Mouse (Mus musculus) forebrain, embryonic 16.5 days (tissue): ENCODE data around the gene Etl4. TPM values are rescaled to one million over a fixed set of nuclear protein-coding genes. Genes with fewer than 3 reads are reported as not detected.

ENCODE experiments used
- ATAC-seq: fragments of 200-750 bp; cut with Nextera tagmentation; 2 replicates; pipeline ENCODE4 v1.8.0; 2017; ENCODE audit warnings: mild to moderate bottlenecking, moderate library complexity
- H3K27ac ChIP-seq: fragments of 300-500 bp; sonication (generic); 2 replicates; pipeline ENCODE4 v1.5.1; 2014; ENCODE audit warnings: low read length, control low read depth
- H3K27me3 ChIP-seq: fragments of 300-500 bp; sonication (generic); replicated peaks from 2 replicates; pipeline ENCODE4 v1.6.1; 2014; ENCODE audit warnings: low read length; ENCODE audit not compliant: control insufficient read depth, insufficient read depth
- H3K36me3 ChIP-seq: fragments of 300-500 bp; sonication (generic); 2 replicates; pipeline ENCODE4 v1.6.1; 2014; ENCODE audit not compliant: control insufficient read depth, insufficient read depth
- H3K4me1 ChIP-seq: fragments of 300-500 bp; sonication (generic); replicated peaks from 2 replicates; pipeline ENCODE4 v1.6.1; 2014; ENCODE audit warnings: low read length; ENCODE audit not compliant: control insufficient read depth, insufficient read depth
- H3K4me2 ChIP-seq: fragments of 300-500 bp; sonication (generic); 2 replicates; pipeline ENCODE4 v1.6.1; 2014; ENCODE audit warnings: mild to moderate bottlenecking, low read length, control low read depth
- H3K4me3 ChIP-seq: fragments of 300-500 bp; sonication (generic); replicated peaks from 2 replicates; pipeline ENCODE4 v1.5.1; 2014; ENCODE audit warnings: mild to moderate bottlenecking, low read length, control low read depth
- H3K9ac ChIP-seq: fragments of 300-500 bp; sonication (generic); replicated peaks from 2 replicates; pipeline ENCODE4 v1.6.1; 2014; ENCODE audit warnings: low read depth, low read length, control low read depth
- H3K9me3 ChIP-seq: fragments of 300-500 bp; sonication (generic); 2 replicates; pipeline ENCODE4 v1.6.1; 2016; ENCODE audit warnings: low read length; ENCODE audit not compliant: control insufficient read depth
- WGBS: fragments of 180-500 bp; shearing (Covaris S2); extraction: QIAGEN DNeasy Blood & Tissue Kit; methylation state at CpG from one replicate; pipeline ENCODE4 v1.1.7; 2014; 5-methylcytosine and 5-hydroxymethylcytosine counted together
- polyA plus RNA-seq: library from polyadenylated mRNA; unstranded; fragments of >200 nt; fragmentation: Nextera tagmentation; extraction: Ambion mirVana; gene quantifications from 2 replicates; pipeline ENCODE4 v1.2.1, GENCODE M21; 2015

Gene Etl4
- polyA plus RNA-seq, 1 experiment from 2014 or later, result 16.5 TPM

DNA sequence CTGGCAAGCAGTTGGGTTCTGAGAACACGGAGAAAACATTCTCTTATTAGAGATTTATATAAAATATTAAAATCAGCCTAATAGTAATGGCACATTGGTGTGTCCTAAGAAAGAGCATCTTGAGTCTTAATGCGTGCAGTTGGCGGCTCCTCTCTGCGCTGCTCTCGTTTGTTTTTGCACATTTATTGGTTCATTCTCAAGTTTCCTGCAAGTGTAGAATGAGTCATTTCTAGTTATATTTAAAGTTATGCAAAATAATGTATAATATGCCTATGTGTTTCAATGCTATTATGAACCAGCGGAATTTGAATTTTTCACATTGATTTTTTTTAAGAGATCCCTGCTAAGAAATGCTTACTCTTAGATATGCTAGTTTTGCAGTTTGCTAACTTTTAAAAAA, 35.6 kb downstream of the Etl4 start:
- H3K4me2 ChIP-seq, result no peak overlapping the region
- H3K27ac ChIP-seq, result no peak overlapping the region
- H3K9ac ChIP-seq, result no peak overlapping the region
- H3K36me3 ChIP-seq, result no peaks in the 10 kb centered on the region
- WGBS, result 85% methylated on average over 6 of the region's 6 CpGs
- no peaks in the 10 kb centered on the region for H3K9me3 ChIP-seq
- no peak for ATAC-seq
- no peak overlapping the region for H3K4me3 ChIP-seq
- no peaks in the 10 kb centered on the region for H3K4me1 ChIP-seq
- H3K27me3 ChIP-seq, result no peaks in the 10 kb centered on the region

DNA sequence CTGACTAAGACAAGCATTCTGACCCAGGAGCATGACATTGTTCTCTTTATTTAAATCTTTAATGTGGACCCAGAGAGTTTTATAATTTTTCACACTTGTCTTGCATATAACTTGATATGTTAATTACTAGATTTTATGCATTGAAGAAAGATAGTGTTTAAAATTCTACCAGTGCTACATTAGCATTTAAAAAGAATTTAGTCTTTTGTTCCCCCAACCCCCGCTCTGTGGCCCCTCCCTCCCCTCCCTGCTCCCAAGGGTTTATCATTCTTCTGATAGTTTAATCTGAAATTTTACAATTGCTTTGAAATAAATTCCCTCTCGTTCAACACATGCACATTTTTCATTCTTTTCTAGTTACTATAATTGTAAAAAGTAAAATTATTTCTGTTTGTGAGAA, 43.4 kb downstream of the Etl4 start:
- peak; percentile 77 for ATAC-seq
- no peak overlapping the region for H3K27ac ChIP-seq
- H3K4me2 ChIP-seq, result no peak overlapping the region
- no peaks in the 10 kb centered on the region for H3K4me1 ChIP-seq
- H3K4me3 ChIP-seq, result no peak overlapping the region
- 56% methylated on average over 2 of the region's 2 CpGs for WGBS
- H3K36me3 ChIP-seq, result no peaks in the 10 kb centered on the region
- H3K9ac ChIP-seq, result no peak overlapping the region
- no peaks in the 10 kb centered on the region for H3K9me3 ChIP-seq
- H3K27me3 ChIP-seq, result no peaks in the 10 kb centered on the region

DNA sequence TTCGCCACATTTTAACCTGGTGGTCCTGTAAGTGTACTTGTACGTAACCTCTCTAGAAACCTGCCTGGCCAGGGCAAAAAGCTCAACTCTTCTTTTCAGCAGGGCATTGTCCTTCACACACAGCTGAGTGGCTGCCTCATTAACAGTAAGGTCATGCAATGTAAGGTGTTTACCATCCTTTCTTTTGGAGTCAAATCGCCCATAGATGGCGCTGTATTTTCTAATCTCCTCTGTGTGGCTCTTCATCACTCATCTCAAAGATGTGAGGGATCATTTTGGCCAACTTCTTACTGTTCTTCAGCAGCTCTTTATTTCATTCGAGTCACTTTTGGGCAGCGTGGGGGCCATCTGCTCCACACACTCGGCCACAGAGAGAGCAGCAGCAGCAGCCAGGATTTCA, 56.9 kb downstream of the Etl4 start:
- Histone ChIP-seq H3K9me3 (no peaks in the 10 kb centered on the region), H3K9ac (no peak overlapping the region), H3K4me2 (no peak overlapping the region), H3K4me1 (no peaks in the 10 kb centered on the region), H3K27me3 (no peaks in the 10 kb centered on the region), H3K4me3 (no peak overlapping the region), H3K36me3 (no peaks in the 10 kb centered on the region), H3K27ac (no peak overlapping the region)
- WGBS, result 60% methylated on average over 7 of the region's 7 CpGs
- no peak for ATAC-seq

DNA sequence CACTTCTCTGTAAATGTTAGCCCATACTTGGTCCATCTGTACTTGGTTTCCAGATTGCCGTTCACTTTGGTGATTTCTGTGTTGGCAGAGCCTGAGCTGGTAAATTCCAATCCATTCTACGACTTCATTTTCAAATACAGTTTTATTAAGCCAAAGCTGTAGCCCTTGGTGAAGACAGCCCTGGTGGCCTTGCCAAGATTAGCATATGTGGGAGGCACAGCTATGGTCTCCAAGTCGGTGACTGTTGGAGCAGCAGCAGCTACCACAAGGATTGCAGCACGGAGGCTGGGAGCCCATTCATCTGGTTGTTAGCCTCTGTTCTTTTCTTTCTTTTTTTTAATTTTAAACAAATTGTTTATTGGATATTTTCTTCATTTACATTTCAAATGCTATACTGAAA, 128.1 kb downstream of the Etl4 start:
- H3K36me3 ChIP-seq, result no peaks in the 10 kb centered on the region
- WGBS, result 84% methylated on average over 4 of the region's 4 CpGs
- H3K4me2 ChIP-seq, result no peak overlapping the region
- no peak overlapping the region for H3K4me3 ChIP-seq
- no peaks in the 10 kb centered on the region for H3K9me3 ChIP-seq
- no peak overlapping the region for H3K27ac ChIP-seq
- H3K27me3 ChIP-seq, result no peaks in the 10 kb centered on the region
- no peak for ATAC-seq
- no peak overlapping the region for H3K9ac ChIP-seq
- no peaks in the 10 kb centered on the region for H3K4me1 ChIP-seq

DNA sequence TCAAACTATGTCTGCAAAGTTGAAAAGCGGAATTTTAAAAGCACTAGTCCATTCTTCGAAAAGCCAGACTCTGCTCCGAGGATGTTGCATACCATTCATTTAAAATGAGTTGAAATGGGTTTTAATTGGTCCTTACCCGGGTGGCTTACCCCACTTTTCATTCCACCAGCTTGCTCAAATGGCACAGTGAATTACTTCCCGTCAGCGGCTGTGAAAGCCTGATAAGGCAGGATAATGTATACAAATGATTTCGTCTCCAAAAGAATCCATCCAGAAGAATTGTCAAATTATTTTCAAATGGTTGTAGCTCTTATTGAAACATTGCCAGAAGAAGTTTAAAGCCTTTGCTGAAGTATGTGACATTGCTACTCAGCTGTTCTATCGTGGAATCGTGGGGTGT, 162.8 kb downstream of the Etl4 start:
- Histone ChIP-seq H3K27ac (no peak overlapping the region), H3K36me3 (no peaks in the 10 kb centered on the region), H3K4me2 (peak overlapping the region; percentile 29), H3K4me3 (no peak overlapping the region), H3K4me1 (0 out of 2 replicates have a peak, but pooled peaks cover 3% of the 10 kb centered on the region), H3K9me3 (no peaks in the 10 kb centered on the region), H3K9ac (no peak overlapping the region), H3K27me3 (no peaks in the 10 kb centered on the region)
- peak; percentile 83 for ATAC-seq
- WGBS, result 13% methylated on average over 9 of the region's 9 CpGs

DNA sequence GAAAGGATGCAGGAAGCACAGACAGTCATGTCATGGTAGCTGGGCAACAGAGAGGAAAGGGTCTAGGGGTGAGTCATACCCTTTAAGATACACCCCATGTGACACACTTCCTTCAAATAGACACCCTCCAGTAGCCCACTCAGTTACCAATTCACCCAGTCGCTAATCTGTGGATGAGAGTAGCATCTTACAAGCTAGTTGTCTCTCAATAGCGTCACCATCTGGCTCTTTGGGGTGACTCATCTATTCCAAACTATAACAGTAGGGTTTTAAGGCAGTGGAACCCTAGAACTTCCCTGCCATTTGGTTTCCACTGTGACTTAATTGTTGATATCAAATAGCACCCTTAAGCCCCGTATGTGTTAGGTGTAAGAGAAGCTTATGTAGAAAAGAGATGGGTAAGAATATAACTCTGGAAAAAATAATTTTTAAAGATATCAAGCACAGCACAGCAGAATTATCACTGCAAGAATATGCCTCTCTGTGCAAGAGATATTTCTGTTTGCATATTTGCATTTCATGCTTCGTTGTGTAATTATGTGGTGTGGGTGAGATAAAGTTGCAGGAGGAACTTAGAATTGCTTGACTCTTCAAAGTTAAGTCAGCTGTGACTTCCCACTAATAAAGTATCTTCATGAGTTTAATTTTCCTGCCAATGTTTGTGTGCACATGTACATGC, 166.7 kb downstream of the Etl4 start:
- Histone ChIP-seq H3K4me1 (0 out of 2 replicates have a peak, but pooled peaks cover 3% of the 10 kb centered on the region), H3K27ac (no peak overlapping the region), H3K9me3 (no peaks in the 10 kb centered on the region), H3K27me3 (no peaks in the 10 kb centered on the region), H3K9ac (no peak overlapping the region), H3K4me3 (no peak overlapping the region), H3K36me3 (no peaks in the 10 kb centered on the region), H3K4me2 (no peak overlapping the region)
- no peak for ATAC-seq
- WGBS, result 86% methylated on average over 4 of the region's 4 CpGs

DNA sequence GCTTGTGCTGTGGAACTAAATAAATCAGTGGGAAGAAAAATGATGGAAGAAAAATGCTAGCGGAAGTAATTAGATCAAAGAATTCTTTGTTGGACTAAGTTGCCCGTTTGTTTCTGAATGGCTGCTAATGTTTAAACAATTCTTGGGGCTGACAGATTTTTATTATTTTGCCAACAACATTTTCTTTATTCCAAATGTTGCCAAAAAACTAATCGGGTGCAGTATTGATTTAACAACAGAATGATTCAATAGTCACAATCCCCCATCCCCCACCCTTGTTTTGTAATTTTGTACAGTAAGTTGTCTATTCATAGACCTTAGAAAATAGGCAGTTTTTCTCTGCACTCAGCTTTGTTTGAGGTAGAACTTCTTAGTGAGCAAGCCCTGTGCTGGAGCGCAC, 175.2 kb downstream of the Etl4 start:
- Histone ChIP-seq H3K4me3 (no peak overlapping the region), H3K27ac (no peak overlapping the region), H3K27me3 (no peaks in the 10 kb centered on the region), H3K36me3 (no peaks in the 10 kb centered on the region), H3K4me2 (no peak overlapping the region), H3K9me3 (no peaks in the 10 kb centered on the region), H3K4me1 (no peaks in the 10 kb centered on the region), H3K9ac (no peak overlapping the region)
- WGBS, result 63% methylated on average over 4 of the region's 4 CpGs
- ATAC-seq, result no peak

DNA sequence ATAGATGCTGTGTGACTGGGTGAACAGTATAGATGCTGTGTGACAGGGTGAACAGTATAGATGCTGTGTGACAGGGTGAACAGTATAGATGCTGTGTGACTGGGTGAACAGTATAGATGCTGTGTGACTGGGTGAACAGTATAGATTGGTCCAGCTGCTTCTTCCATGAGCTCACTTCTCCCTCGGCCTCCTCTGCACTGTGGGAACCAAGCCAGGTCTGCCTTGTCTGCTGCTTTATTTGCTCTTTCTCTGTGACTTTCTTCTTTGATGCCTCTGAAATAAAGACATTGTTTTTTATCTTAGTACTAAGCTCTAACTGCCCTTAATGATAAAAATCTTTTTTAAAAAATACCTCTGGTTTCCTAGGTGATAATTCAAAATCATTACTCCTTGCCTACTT, 195.9 kb downstream of the Etl4 start:
- no peaks in the 10 kb centered on the region for H3K36me3 ChIP-seq
- H3K27ac ChIP-seq, result no peak overlapping the region
- no peaks in the 10 kb centered on the region for H3K9me3 ChIP-seq
- H3K9ac ChIP-seq, result no peak overlapping the region
- 59% methylated on average over 1 of the region's 1 CpGs for WGBS
- no peak for ATAC-seq
- no peaks in the 10 kb centered on the region for H3K27me3 ChIP-seq
- no peak overlapping the region for H3K4me2 ChIP-seq
- H3K4me3 ChIP-seq, result no peak overlapping the region
- no peaks in the 10 kb centered on the region for H3K4me1 ChIP-seq

DNA sequence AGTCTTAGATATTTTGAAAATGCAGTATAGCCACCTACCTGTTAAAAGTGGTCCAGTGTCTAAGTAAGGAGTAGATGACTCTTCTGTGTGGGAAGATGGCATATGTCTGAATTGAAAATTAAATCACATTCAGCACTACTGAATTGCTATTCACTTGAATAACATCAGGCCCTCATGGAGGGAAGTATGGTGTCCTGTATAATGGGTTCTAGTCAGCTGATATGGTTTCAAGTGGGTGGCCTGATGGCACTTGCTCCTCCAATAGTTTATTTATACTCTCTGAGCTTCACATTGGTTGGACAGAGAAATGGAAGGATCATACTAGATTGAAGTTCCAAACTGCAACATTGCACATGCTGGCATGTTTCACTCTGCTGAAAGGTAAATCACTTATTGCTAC, 202.1 kb downstream of the Etl4 start:
- Histone ChIP-seq H3K27me3 (no peaks in the 10 kb centered on the region), H3K9me3 (no peaks in the 10 kb centered on the region), H3K4me3 (no peak overlapping the region), H3K9ac (no peak overlapping the region), H3K36me3 (no peaks in the 10 kb centered on the region), H3K27ac (no peak overlapping the region), H3K4me1 (no peaks in the 10 kb centered on the region), H3K4me2 (no peak overlapping the region)
- no peak for ATAC-seq

DNA sequence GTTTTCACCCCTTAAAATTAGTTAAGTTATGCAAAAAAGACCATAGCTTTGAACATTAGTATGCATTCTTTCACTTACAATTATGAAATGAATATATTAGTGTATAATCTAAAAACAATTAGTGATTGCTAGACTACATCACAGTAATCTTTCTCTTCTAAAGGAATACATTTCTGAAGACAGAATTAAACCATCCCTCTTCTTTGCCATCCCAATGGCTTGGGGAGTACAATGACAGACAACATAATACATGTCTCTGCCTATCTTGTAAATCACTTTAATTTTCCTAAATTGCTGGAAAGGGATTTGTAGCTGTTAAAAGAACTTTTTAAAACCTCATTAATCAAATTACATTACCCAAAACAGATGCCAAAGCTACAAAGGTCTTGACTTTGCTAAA, 216.3 kb downstream of the Etl4 start:
- Histone ChIP-seq H3K9me3 (no peaks in the 10 kb centered on the region), H3K27ac (no peak overlapping the region), H3K9ac (no peak overlapping the region), H3K4me2 (no peak overlapping the region), H3K4me1 (no peaks in the 10 kb centered on the region), H3K27me3 (no peaks in the 10 kb centered on the region), H3K36me3 (no peaks in the 10 kb centered on the region), H3K4me3 (no peak overlapping the region)
- ATAC-seq, result peak; percentile 58; the same call in 1 of the 2 replicates
